Mouse (Mus musculus) adrenal gland, postnatal 25 days (tissue): Measurements from ENCODE around the gene Akr1d1. TPM values are rescaled to one million over a fixed set of nuclear protein-coding genes. Genes with fewer than 3 reads are reported as not detected.
A peak's percentile ranks its signal among the peaks of the same experiment; 100 is the strongest.

Source experiments
- DNase-seq: peaks from one replicate; pipeline ENCODE4 v3.0.0; 2021; ENCODE audit warnings: mixed read lengths
- long read RNA-seq: library from polyadenylated mRNA; stranded (forward); transcript quantifications from one replicate; pipeline ENCODE4 v2.0.0, GENCODE M21; 2021
- total RNA-seq: library from RNA; stranded (reverse); gene quantifications from 2 replicates; pipeline ENCODE4 v1.2.3, GENCODE M21; 2021

Akr1d1 gene
- total RNA-seq: 647 and 908 TPM in 2 replicates
- long read RNA-seq, transcript Akr1d1-201 (9 exons, 2,699 nt): major isoform, 117 of 142 reads
- long read RNA-seq, partial matches to known transcripts: 15 of 142 reads
- long read RNA-seq, other reads (novel, unspliced or antisense): 10 of 142 reads

DNA sequence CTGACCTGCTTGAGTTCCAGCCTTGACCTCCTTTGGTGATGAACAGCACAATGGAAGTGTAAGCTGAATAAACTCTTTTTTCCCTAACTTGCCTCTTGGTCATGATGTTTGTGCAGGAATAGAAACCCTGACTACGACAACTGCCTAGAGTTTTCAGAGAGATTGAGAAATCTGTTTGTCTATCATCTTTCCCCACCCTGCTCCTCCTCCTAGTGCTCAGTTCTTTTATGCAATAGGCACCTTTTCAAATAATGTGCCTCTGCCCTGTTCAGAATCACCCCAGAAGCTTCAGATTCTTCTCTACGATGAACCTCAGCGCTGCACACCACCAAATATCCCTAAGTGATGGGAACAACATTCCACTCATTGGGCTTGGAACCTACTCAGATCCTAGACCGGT is at the start of gene Akr1d1:
TSS of gene Akr1d1 (plus strand) at position 234 of the 400 bp plus-strand sequence.
- DNase-seq: no peak

DNA sequence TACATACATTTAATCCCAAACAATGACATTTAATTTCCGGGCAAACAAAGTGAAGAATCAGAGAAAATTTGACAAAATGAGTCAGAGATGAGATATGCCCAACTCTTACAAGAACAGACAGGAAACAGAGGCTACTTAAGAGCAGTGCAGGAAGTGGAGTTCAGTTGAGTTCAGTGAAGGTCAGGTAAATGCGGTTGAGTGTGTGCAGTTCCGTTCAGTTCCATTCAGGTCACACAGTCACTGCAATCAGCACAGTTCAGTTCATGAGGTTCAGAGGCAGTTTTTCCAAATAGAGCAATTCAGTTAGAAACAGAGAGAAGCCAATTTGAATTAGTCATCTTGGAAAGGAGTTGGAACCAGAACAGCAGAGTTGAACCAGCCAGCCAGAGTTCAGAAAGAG is 48.8 kb upstream of the Akr1d1 start:
- DNase-seq: no peak

DNA sequence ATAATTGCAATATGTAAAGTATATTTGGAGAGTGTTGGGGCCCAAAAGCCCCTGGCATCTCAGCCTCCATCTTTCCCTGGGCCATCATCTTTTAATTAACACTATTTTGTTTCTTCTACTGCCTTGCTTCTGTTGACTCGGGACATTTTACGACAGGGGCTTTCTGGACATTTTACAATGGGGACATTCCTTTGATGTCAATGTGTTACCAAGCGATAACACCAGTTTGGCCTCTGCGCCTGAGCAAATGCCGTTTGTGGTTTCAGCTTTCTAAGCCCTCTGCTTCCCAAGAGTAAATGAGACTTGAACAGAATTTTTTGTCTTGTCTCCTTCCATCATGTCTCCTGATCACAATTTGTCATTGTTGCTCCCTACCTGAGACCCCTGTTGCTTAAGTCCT is 46.7 kb upstream of the Akr1d1 start:
- DNase-seq: no peak

DNA sequence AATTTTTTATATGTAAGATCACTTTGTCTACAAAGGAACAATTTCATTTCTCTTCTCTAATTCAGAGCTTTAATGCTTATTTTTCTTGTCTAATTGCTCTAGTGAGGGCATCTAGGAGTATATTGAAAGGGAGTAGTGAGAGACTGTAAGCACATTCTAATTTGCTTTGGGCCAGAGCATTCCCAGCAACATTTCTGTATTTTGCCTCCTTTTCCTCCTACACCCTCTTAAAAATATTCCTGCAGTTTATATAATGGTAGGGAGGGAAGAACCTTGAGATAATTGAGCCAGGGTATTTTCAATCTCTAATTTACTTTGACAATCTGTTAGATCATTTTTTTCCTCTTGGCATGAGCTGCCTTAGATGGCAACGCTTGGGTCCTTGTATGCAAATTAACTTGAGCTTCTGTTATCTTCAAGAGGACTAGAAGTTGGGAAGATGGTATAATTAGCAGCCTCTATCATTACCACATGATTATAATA is 45.3 kb upstream of the Akr1d1 start:
- no peak for DNase-seq

DNA sequence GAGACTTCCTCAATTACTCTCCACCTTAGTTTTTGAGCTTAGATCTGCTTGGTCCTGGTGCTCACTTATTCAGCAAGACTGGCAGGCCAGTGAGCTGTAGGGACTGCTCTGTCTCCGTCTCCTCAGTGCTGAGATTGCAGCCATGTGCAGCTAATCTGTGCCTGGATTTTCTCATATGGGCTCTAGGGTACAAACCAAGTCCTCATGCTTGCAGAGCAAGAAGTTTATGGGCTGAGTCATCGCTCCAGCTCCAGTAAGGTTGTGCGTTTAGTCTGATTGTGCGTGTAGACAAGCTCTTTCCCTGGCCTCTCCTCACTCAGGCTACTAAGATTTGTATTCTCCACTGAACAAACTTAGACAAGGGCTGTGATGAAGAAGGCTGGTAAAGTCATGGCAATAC is 43.5 kb upstream of the Akr1d1 start:
- no peak for DNase-seq

DNA sequence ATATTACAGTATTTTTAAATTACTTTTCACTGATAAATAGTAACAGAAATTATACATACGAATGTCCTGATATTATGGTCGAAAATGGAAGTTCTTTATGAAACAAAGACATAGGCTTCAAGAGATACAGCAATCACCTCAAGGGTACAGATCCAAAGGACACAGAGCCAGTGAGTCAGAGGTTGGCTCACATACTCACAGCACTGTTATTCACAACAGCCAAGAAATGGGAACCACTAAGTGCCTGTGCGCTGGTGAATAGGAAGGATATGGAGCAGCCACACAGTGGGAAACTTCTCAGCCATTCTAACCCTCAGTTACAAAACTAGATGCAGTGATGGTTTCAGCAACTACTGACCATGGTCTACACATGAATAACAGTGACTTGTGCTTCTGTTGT is 37.7 kb upstream of the Akr1d1 start:
- no peak for DNase-seq

DNA sequence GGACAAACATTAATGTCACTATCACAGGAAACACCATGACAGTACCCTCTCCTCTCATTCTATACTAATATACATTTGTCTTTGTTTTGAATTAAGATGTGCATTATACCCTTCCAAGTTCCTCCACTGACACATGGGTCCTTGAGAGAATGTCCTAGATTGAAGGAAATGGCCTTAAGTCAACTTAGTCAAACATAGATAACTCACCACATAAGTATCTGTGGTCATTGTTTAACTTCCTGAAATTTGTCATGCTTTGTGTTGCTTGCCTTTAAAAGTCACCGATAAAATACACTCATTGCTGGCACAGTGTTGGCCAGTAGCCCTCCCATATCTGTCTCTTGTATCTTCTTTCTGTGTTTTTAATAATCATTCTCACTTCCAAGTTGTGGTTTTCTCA is 35.0 kb upstream of the Akr1d1 start:
- no peak for DNase-seq

DNA sequence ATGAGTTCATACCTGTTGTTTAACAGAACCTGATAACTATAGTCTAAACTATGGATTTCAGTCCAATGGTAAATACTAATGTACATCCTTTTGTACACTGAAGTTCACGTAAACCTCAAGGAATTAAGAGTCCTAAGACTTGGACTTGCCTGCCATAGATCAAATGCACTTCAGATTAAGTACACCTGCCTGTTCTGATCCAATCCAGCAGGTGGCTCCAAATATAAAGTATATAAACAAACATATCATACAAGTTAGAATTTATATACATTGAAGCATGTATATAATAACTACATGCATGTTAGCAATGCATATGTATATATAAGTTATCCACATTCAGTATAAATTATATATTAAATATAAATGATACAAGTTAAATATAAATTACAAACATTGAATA is 33.1 kb upstream of the Akr1d1 start:
- DNase-seq: no peak

DNA sequence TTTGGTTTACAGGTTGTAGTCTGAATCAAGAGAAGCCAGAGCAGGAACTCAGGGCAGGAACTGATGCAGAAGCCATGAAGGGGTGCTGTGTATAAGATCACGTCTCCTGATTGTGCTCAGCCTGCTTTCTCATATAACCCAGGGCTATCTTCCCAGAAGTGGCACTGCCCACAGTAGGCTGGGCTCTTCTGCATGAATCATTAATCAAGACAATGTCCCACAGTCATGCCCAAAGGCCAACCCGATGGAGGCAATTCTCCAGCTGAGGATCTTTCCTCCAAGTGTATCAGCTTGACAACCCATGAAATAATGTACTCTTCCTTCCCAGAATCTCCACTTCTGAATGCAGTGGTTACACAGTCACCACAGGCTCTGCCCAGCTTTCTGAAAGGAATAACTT is 24.4 kb upstream of the Akr1d1 start:
- DNase-seq: no peak

DNA sequence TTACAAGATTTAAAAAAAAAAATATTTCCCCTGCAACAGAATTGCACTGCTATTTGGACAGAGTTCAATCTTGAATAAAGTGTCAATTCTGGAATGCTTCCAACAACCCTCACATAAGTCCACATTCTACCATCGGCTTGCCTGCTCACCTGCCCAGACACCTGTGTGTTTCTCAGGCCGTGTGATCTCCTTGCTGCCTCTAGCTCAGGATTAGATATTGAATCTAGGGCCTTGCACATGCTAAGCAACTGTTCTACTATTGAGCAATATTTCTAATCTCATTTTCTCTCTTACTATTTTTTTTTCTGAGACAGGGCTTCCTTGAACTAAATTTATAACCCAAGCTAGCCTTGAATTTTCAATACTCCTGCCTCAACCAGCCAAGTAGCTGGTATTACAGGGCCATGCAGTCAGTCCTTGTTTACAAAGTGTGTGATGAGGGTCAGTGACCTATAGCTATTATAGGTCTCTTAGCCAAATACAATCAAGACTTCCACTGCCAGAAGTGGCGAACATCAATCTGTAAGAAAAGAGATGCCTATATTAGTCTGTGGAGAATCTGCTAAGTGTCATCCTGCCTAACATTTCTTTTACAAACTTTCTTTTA is 23.0 kb upstream of the Akr1d1 start:
- DNase-seq: no peak

DNA sequence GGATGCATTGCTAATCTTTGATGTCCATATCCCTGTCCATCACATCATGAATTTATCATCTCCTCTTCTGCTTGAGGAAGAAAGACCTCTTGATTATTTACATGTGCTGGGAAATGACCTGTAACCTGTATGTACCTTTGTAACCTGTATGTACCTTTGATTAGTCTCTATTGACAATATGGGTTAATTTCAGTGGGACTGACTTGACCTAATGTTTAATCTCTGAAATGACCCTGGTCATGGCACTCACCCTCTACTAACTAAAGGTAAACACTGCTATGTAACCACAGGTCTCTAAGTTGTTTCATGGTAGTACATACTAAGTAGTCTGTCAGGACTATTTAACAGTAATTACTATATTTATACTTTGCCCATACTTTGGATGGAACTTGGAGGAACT is 19.2 kb upstream of the Akr1d1 start:
- no peak for DNase-seq

DNA sequence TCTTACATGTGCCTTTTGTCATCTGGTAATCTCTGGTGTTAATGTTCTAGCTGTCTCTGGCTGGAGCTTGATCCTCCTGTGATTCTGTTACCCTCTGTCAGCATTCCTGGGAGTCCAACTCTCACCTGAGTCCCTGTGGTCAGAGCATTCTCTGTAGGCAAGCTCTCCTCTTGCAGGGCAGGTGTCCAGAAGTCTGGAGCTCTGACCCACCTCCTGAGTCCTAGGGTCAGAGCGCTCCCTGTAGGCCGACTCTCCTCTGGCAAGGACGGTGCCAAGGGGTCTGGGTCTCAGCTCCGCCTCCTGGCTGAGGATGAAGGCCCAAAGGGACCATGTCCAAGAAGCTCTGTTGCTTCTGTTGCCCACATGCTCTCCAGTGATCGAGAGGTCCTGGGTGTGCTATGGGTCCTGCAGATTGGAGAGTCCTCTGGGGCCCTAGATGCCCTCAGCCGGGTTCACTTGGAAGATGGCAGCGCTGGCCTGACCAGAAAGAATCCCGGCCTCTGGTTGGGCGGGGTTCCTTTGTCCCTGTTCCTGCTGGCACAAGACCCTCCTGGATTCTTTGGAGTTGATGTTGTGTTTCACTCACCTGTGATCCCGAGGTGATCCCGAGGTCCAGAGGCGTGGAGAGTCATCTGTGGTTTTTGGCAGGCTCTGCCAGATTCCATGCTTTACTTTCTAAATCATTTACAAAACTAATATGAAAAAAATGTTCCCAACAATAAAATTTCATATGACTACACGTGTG is 9.2 kb upstream of the Akr1d1 start:
- DNase-seq: no peak

DNA sequence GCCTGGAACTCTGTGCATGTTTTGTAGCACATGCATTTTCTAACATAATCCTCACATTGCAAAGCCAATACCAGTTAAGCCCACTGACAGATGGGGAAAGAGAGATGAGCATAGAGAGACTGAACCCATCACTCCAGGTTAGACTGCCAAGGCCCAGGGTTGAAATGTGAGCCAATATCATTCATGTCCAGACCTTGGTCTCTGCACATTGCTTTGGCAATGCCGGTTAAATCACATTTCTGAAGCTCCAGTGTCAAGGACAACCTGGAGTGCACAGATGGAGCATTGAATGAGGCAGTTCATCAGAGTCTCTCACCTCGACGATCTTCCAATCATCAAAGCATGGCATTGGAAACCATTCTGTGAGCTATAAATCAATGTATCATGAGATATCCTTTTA is 2.1 kb downstream of the Akr1d1 start:
- no peak for DNase-seq

DNA sequence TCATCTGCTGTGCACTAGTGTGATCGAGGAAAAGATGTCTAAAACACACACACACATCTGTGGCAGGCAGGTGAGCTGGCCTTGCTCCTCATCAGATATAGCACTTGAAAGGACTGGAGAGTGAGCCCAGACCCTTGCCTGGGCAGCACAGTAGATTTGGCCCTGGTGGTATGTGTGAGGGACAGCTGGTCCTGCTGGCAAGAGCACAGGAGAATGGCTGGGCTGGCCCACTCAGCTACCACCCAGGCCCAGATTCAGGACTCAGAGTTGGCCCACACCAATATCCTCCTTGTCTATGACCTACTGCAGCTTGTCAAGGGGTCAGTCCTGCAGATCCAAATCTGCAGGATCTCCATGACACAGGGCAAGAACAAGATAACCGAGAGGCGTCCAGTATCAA is 6.9 kb downstream of the Akr1d1 start:
- DNase-seq: no peak

DNA sequence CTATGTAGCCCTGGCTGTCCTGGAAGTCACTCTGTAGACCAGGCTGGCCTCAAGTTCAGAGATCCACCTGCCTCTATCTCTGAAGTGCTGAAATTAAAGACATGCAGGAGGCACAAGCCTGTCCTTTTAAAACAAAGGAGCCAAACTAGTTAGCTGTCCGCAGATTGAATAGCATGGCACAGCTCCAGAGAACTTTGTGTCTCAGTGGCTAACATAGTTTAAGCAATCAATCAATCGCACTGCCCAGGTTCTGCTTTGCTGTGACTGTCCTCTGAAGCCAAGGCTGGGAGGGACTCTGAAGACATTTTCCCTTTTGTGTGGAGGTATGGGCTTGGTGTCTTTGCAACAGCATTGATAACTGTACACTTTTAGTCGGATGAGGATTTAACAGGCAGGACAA is 7.8 kb downstream of the Akr1d1 start:
- no peak for DNase-seq

DNA sequence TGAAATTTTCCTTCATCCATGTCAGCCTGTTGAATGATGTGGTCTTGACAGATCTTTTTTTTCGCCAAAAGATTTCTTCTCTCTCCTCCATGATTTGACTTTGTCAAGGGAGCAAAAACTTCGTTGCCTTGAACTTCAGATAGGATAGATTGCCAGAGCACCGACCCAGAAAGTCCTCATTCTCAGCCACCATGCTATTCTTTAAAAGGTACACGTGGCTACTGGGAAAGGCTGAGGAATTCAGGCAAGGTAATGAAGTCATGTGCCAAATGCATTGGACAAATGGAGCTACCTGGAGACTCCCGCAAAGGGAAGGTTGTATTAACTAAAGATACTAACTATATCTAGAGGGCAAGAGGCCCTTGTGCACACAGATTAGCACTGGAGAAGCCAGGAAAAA is 8.8 kb downstream of the Akr1d1 start:
- no peak for DNase-seq

DNA sequence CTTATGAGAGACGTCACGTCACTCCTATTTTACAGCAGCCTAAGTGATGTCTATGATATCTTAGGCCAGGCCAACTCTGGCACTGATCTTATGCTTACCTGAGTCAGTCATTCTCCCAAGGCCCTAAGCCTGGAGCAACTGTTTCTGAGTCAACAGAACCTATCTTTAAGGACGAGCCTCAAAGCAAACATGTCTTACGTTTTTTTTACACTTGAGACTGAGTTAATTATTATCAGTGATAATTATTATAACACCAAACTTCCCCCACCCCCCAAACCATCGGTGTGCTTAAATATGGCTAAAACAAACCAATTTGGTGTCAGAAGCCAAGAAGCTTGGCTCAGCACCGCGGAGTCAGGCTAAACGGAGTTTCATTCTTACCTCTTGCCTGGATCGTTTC is 9.4 kb downstream of the Akr1d1 start:
- no peak for DNase-seq

DNA sequence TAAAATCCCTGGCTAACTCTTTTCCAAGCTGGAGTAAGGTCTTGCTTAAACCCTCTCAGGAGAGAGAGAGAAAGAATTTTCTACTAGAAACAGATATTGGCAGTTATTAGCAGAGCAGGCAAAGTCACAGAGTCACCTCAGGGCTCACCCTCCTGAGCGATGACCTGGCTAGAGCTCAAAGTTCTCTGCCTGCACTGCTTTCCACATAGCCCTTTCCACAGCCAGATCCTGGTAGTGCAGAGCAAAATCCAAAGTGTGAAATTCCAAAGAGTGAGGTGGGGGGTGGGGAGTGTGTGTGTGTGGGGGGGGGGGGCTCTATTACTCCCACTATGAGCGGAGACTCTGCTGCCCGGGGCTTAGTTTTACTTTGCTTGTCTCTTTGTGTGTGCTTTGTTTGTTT is 10.1 kb downstream of the Akr1d1 start:
- DNase-seq: no peak

DNA sequence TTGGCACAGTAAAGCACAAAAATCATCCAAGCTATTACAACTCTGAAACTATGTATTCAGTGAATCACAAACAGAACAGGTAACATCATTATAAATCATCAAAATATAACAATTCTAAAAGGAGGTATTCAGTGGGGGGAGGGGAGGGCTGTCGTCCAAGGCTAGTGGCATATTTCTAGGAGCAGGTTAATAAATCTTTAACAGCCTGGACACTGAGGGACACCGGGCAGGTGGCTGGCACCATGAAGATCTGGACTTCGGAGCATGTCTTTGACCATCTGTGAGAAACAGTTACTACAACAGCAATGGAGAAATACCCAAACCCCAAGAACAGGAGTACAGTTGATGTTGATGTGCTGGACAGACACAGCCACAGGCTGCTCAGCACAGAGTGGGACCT is 11.2 kb downstream of the Akr1d1 start:
- no peak for DNase-seq

DNA sequence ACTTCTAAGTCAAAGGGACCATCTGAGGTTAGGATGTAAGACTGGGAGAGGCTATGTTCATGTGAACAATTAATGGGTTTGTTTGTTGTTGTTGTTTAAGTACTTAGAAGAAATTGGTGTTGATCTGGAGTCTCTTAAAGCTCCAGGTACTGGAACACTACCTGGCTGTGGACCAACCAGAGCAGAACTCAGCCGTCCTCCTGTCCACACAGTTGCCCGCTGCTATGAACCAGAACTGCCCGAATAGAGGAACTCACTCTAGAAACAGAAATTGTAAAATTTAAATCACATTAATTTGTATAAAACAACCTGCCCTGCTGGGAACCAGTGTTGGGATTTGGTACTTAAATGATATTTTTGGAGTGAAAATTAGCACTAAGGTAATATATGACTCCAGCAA is 12.2 kb downstream of the Akr1d1 start:
- DNase-seq: no peak

DNA sequence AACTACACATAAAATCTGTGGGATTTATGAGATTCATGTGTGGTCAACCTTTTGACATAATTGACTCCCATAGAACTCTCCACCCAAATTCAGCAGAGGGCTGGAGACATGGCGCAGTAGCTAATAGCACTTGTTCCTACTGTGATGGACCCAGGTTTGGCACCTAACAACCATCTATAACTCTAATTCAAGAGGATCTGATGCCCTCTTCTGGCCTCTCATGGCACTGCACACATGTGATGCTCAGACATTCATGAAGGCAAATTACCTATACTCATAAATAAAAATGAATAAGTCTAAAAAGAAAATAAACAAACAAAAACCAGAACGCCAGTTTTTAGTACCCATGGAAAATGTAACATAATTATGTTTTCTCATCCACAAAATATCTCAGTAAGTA is 22.8 kb downstream of the Akr1d1 start:
- DNase-seq: peak; percentile 48

DNA sequence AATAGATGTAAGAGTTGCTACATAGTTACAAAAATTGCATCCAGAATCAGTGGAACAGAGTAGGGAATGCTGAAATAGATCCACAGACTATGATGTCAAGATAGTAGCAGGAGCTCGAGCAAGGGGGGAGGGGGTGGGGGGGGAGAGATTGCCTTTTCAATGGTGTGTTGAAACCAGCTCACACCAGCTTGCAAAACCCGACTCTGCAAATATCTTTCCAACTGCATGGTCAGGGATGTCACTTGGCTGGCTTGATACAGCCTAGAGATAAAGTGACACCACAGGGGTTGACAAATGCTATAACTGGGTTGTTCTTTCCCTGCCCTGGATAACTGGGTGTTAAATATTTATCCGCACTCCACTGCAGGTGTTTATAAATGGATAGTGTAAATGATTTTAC is 24.0 kb downstream of the Akr1d1 start:
- DNase-seq: no peak

DNA sequence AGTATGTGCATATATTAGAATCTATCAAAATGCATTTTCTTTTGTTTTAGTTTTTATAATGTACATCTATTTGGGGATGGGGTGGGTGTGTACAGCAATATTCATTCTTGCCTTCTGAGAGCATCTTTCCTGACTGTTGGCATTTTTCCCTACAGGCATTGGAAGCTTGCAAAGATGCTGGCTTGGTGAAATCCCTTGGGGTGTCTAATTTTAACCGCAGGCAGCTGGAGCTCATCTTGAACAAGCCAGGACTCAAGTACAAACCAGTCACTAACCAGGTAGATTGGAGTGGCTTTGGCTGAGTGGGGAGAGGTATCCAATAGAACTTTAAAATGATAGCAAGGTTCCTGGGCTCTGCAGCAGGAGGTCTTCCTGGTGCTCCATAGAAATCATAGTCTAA is 24.4 kb downstream of the Akr1d1 start:
- no peak for DNase-seq

DNA sequence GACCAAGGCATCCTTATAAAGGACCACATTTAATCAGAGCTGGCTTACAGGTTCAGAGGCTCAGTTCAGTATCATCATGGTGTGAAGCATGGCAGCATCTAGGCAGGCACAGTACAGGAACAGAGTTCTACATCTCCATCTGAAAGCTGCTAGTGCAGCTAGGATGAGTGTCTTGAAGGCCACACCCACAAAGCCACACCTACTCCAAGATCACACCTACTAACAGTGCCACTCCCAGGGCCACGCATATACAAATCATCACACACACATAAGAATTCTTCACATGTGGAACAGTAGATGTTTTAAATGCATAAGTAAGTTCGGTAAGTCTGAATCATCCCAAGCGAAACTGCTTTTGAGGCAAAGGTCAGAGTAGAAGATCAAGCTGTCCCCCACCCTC is 33.9 kb downstream of the Akr1d1 start:
- DNase-seq: no peak
